Mouse (Mus musculus) heart, adult 11 months (tissue): ENCODE measurements around the gene Adamts16.

ENCODE experiments used
- DNase-seq: peaks from one replicate; pipeline ENCODE4 v3.0.0; 2022

Gene Adamts16

GRCm38 (mm10) chr13:70831041-70831440 lies 10.6 kb downstream of the Adamts16 start:
- DNase-seq = no peak

- DNase-seq = no peak
Observed at GRCm38 (mm10) chr13:70827507-70827906, 14.1 kb downstream of the Adamts16 start.

DNA sequence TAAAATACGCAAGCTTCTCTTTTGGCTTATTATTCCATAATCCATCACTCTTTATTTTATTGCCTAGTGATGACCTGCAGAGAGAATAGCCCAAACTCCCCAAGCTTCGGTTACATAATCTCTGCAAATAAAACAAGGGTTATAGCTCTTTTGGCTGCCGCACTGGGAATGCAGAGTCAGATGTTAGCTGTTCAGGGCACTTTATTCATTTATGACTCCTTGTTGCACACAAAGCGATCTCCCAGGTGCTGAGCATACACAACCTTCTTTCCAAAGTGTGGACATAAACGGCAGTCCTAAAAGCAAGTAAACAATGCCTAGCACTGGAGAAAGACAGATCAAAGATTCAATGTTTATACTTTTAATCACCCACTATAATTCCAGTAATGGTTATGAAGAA lies 16.3 kb downstream of the Adamts16 start:
- no peak for DNase-seq

DNA sequence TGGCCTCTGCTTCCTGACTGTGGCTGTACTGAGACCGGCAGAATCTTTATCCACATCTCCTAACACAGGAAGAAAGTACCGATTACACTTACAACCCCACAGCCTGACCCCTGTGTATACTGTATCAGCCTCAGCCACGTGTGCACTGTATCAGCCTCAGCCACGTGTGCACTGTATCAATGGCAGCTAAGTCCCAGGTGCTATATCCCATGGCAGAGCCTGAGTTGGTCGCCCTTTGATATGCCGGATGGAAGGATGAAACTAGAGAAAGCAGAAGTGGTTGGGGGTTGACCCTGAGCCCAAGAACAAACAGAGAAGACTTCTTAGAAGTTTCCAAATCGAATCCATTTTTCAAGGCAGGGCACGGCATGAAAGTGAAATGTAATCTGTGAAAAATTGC lies 17.9 kb downstream of the Adamts16 start:
- no peak for DNase-seq

DNA sequence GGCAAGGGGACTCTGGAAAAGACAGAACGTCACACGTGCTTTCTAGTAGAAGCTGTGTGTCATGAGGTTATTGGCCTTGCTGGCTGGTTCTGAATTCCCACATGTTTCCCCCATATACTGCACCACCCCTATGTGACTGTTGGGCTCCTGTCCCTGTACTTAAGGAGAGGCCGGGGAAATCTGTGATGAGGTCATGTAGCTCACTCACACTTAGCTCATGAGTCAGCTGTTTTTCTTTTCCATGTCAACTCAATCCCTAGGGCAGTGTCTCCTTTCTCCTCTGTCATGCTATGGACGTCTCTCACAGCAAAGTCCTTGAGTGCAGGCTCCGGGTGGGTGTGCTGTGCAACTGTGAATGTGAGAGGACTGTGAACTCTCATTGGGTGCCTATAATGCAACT lies 22.6 kb downstream of the Adamts16 start:
- DNase-seq = no peak

- DNase-seq = no peak
Observed at GRCm38 (mm10) chr13:70814423-70814822, 27.2 kb downstream of the Adamts16 start.

GRCm38 (mm10) chr13:70805506-70805905 lies 36.1 kb downstream of the Adamts16 start:
- no peak for DNase-seq

GRCm38 (mm10) chr13:70802849-70803248 lies 38.8 kb downstream of the Adamts16 start:
- no peak for DNase-seq

DNA sequence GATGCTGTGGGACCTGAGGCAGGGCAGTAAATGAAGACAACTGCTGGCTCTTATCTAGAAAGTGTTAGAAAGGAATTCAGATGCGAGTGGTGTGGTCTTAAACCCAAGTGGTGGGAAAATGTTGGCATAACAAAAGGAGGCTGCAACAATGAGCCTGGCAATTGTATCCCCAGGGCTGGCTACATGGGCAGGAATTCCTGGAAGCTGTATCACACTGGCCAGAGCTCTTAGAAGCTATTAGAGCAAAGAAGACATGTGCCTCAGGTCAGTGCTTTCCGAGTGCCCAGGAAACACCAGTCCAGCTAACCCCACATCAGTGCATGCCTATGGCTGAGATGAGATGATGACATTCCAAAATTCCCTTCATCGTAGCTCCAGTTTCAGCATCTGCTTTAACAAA lies 42.3 kb downstream of the Adamts16 start:
- peak; percentile 33 for DNase-seq

DNA sequence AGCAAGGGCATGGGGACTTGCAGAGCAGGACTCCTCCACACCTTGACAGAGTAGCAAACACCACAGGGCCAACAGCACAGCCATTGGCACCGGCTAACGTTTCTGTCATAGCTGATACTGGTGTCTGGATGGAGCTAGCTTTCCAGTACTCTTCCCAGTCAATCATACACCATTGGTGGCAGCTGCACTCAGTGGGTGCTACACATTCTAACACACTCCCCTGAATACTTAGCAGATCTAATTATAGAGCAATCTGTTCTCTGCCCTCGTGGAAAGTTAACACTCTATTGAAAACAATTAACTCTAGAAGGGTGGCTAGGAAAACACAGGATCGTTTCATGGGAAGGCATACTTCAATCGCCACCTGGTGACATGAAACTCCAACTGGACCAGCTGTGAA lies 43.2 kb downstream of the Adamts16 start:
- peak; percentile 89 for DNase-seq

- DNase-seq = peak; percentile 64
Observed at GRCm38 (mm10) chr13:70794074-70794572, 47.5 kb downstream of the Adamts16 start.

DNA sequence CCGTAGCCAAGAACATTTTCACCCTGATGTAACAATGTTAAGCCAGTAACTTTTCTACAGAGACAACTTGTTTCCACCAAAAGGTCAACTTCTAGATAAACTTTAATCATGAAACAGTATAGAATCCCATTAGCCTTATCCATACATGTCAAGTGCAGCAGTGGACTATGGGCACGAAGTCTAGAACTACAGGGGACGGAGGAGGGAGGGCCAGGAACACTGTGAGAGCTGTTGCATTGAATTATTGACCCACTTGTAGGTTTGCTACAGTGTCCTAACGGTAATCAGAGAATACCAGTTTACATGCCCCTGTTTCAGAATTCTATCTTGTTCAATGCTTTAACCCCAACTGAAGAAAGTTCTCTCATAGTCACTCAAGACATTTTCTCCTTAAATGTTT lies 48.0 kb downstream of the Adamts16 start:
- DNase-seq = peak; percentile 59

DNA sequence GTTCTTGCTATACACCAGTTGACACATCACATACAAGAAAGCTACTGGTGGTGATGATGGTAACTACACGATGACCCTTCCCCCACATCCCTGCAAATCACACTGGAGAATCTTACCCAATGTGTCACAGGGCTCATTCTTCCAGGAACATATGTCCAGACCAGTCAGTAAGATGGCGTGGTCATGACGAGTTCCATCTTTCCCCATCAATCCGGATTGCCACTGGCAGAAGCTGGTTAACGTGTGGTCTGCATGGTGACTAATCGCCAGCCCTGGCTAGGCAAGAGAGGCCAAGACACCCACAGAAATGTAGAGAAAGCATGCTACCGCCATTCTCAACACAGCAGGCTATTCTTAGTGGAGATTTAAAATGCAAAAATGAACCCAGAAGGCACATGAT lies 48.7 kb downstream of the Adamts16 start:
- peak; percentile 61 for DNase-seq

DNA sequence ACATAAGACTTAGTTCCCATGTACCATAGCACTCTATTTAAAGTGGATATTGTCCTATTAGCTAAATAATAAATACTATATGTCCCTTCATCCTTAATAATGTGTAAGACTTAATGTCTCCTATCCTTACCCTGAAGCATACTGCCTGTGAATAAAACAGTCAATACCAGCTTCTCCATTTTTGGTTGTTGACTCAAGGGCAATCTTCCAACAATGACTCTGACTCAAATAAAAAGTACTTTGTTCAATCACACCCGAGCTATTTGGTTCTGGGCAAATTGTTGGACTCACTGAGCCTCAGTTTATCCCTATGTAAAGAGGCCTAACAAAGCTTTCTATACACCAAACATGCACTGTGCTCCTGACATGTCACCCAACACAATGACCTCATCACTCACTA lies 51.8 kb downstream of the Adamts16 start:
- DNase-seq = peak; percentile 4

GRCm38 (mm10) chr13:70789022-70789421 lies 52.6 kb downstream of the Adamts16 start:
- DNase-seq = peak; percentile 80

- peak; percentile 82 for DNase-seq
Observed at GRCm38 (mm10) chr13:70785078-70785477, 56.5 kb downstream of the Adamts16 start.

DNA sequence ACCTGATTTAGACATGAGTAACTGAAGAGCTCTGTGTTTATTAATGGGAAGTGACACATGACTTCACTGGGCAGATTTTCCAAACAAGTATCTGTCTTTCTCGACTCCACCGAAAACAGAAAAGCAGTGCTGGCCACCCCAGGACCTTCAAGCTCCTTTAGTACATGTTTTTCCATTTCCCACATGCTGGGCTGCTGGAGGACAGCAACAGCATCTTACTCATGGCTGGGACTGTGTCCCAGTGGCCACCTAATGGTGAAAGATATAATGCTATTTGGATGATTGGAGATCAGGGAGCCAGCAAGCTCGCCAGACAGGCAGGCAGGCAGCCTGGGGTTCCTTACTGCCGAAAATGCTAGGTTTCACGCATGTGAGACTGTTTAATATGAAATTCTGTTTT lies 57.5 kb downstream of the Adamts16 start:
- peak; percentile 33 for DNase-seq

DNA sequence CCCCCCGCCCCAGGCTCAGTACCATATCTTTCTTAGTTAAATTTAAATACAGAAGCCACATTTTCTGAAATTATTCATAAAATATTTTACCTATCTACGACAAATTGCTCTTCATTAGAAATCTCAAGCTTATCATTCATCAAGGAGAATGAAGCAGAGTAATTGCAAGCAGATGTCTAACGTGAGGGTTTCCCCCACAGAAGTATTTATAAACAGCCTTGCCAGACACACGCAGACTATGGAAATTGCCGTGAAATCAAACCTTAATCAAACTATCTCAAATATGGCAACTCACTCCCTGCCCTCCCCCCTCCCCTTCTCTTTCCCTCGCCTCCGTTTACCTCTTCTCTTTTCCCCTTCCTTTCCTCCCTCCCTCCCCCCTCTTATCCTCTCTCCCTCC lies 61.8 kb downstream of the Adamts16 start:
- no peak for DNase-seq

GRCm38 (mm10) chr13:70778872-70779554 lies 62.6 kb downstream of the Adamts16 start:
- peak; percentile 16 for DNase-seq

DNA sequence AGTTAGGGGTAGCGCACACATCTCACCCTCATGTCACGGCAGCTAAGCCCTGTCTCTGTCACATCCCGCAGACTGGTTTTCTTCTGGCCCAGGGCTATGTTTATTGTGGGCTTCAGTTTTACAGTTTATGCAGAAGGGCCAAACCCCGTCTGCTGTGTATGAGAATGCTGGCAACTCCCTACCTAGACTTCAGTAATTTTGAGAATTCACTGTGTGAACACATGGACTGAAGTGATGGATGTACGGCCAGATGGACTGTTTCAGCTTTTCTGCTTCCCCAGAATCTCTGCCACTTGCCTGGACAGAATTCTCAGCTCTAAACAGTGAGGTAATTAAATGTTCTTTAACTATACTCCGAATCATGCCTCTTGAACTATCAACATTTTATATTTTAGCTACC lies 70.5 kb downstream of the Adamts16 start:
- DNase-seq = peak; percentile 14

GRCm38 (mm10) chr13:70769156-70769555 lies 72.5 kb downstream of the Adamts16 start:
- DNase-seq = peak; percentile 4

DNA sequence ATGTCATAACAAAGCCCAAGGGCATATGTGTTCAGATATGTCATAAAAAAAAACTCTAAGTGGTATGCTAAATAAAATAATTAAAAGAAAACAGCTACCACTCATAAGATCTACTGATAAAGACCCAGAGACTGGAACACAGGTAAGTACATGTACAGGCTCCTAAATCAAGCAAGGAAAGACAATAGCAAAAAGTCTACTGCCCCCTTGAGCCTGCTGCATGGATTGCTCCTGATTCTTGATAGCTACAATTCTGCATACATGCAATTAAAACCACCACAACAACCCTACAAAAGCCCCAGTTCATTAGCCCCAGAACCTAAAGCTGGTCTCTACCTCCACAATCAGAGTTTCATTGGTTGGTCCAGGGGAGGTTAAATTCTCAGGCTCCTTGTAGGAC lies 74.1 kb downstream of the Adamts16 start:
- DNase-seq = no peak

DNA sequence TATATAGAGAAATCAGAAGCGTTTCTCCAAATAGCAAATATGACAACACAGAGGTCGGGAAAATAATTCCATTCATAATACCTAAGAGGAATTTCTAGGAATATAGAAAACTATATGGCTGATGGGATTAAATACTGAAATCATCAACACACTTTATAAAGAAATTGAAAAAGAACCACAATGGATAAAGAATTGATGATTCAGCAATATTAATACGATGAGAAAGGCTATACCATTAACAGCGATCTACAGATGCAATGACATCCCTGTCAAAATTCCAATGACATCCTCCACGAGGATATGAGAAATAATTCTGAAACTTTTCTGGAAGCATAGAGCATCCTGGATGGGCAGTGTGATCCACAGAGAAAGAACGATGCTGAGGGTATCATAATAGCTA lies 76.9 kb downstream of the Adamts16 start:
- DNase-seq = no peak

GRCm38 (mm10) chr13:70762586-70762985 lies 79.0 kb downstream of the Adamts16 start:
- peak; percentile 28 for DNase-seq

- peak; percentile 25 for DNase-seq
Observed at GRCm38 (mm10) chr13:70761312-70761711, 80.3 kb downstream of the Adamts16 start.
